Mouse (Mus musculus): ENCODE results near the gene Acsl4. TPM values are rescaled to one million over a fixed set of nuclear protein-coding genes. Genes with fewer than 3 reads are reported as not detected.

Gene Acsl4
- polyA plus RNA-seq, 1 experiment from 2014 or later = 24.2 TPM

DNA sequence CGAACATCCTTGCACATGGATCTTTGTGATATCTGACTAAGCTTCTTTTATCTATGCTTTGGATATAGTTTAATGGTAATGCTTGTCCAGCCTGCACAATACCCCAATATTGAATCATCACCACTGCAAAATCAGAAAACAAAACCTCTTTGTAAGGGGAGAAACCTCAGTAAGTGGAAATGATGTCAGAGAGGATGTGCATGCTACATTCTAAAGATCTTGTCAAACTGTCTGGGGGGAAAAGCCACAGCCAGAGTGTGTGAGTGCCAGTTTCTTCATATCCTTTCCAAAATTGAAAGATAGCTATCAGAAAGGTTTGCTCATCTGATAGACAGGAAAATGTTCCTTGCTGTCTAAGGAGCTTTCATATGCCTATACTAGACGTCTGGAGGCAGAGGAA, 8.3 kb upstream of the Acsl4 start:
- no peak for ATAC-seq (ENCODE audit: low FRiP score, low TSS enrichment)
- H3K4me1 ChIP-seq (ENCODE audit: control insufficient read depth, insufficient read depth, low read length) = no peaks in the 10 kb centered on the region
- no peak overlapping the region for H3K9ac ChIP-seq (ENCODE audit: low read depth, low read length)
- H3K27ac ChIP-seq (ENCODE audit: low read depth, low read length) = no peak overlapping the region
- H3K27me3 ChIP-seq (ENCODE audit: control insufficient read depth, insufficient read depth, low read length) = no peaks in the 10 kb centered on the region
- no peaks in the 10 kb centered on the region for H3K9me3 ChIP-seq (ENCODE audit: control insufficient read depth, low read length)
- no peaks in the 10 kb centered on the region for H3K36me3 ChIP-seq (ENCODE audit: control insufficient read depth, insufficient read depth, low read length)
- H3K4me3 ChIP-seq (ENCODE audit: low read length) = no peak overlapping the region
- WGBS = 52% methylated on average over 2 of the region's 2 CpGs
- no peak overlapping the region for H3K4me2 ChIP-seq (replicated peaks; ENCODE audit: low read depth, low read length)

DNA sequence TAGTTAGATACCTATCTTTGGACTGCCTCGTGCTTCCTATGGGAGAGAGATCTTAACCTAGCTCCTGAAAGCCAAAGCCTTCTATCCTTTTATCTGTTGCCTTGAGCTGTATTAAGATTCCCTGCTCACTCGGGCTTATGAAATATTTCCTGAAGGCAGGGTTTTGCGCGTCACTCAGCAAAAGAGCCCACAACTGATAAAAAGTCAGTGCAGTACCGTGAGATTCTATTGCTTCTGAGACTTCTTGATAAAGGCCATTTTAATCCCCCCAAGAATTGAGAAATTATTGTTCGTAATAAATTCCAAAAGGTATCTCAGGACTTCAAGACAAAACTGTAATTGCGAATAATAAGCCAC, 552 bp upstream of the Acsl4 start:
- Histone ChIP-seq H3K9me3 (ENCODE audit: control insufficient read depth, low read length) (no peaks in the 10 kb centered on the region), H3K9ac (ENCODE audit: low read depth, low read length) (peak overlapping the region; percentile 63), H3K4me2 (replicated peaks; ENCODE audit: low read depth, low read length) (peak overlapping the region; percentile 49), H3K36me3 (ENCODE audit: control insufficient read depth, insufficient read depth, low read length) (no peaks in the 10 kb centered on the region), H3K4me3 (ENCODE audit: low read length) (peak overlapping the region; percentile 61), H3K27me3 (ENCODE audit: control insufficient read depth, insufficient read depth, low read length) (no peaks in the 10 kb centered on the region; the same call in 1 of the 2 replicates), H3K27ac (ENCODE audit: low read depth, low read length) (peak overlapping the region; percentile 38; the same call in 1 of the 2 replicates), H3K4me1 (ENCODE audit: control insufficient read depth, insufficient read depth, low read length) (no peaks in the 10 kb centered on the region)
- no peak for ATAC-seq (ENCODE audit: low FRiP score, low TSS enrichment)
- 45% methylated on average over 7 of the region's 7 CpGs for WGBS

DNA sequence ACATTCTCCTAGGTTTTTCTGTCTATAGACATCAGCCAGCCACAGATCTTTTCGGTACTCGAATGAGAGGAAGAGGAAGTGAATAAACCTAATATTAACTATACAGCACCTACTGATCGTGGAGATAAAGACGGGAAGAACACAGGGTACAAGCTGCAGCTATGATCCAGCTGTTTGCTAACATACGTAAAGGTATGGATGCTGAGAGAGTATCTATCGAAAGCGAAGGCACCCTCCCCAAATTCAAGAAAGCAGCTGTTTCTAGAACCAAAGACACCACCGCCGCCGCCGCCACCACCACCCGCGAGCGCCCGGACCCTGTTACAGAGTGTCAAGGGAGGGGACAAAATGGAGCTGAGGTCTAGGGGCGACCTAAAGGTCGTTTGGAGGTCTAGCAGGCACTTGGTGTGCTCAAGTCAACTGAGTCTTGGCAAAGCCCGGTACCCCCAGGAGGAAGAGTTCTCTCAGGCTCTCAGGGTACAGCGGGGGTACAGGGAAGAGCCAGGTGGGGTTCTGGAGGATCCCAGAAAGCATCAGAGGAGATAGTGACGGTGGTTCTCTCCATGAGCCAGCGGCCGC, 665 bp downstream of the Acsl4 start:
- peak overlapping the region; percentile 61 for H3K4me3 ChIP-seq (ENCODE audit: low read length)
- H3K27me3 ChIP-seq (ENCODE audit: control insufficient read depth, insufficient read depth, low read length) = no peaks in the 10 kb centered on the region; the same call in 1 of the 2 replicates
- H3K4me1 ChIP-seq (ENCODE audit: control insufficient read depth, insufficient read depth, low read length) = no peaks in the 10 kb centered on the region
- 21% methylated on average over 21 of the region's 22 CpGs for WGBS
- peak overlapping the region; percentile 65 for H3K9ac ChIP-seq (ENCODE audit: low read depth, low read length)
- no peak; the same call in 1 of the 2 replicates for ATAC-seq (ENCODE audit: low FRiP score, low TSS enrichment)
- no peaks in the 10 kb centered on the region for H3K9me3 ChIP-seq (ENCODE audit: control insufficient read depth, low read length)
- H3K4me2 ChIP-seq (replicated peaks; ENCODE audit: low read depth, low read length) = peak overlapping the region; percentile 45
- peak overlapping the region; percentile 65 for H3K27ac ChIP-seq (ENCODE audit: low read depth, low read length)
- no peaks in the 10 kb centered on the region for H3K36me3 ChIP-seq (ENCODE audit: control insufficient read depth, insufficient read depth, low read length)

DNA sequence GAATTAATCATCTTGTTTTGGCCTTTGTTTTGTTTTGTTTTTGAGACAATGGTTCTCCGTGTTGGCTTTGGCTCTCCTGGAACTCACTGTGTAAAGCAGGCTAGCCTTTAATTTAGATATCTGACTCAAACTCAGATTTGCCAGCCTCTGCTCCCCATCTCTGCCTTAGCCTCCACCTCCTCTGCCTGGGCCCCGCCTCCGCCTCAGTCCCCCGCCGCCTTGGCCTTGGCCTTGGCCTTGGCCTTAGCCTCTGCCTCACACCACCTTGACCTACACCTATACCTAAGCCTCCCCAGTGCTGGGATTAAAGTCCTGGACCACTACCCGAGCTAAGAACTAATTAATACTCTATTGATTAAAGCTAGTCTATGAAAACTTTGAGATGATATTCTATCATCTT, 2.2 kb downstream of the Acsl4 start:
- Histone ChIP-seq H3K9me3 (ENCODE audit: control insufficient read depth, low read length) (no peaks in the 10 kb centered on the region), H3K4me2 (replicated peaks; ENCODE audit: low read depth, low read length) (no peak overlapping the region), H3K4me1 (ENCODE audit: control insufficient read depth, insufficient read depth, low read length) (no peaks in the 10 kb centered on the region), H3K9ac (ENCODE audit: low read depth, low read length) (no peak overlapping the region), H3K36me3 (ENCODE audit: control insufficient read depth, insufficient read depth, low read length) (no peaks in the 10 kb centered on the region), H3K27ac (ENCODE audit: low read depth, low read length) (no peak overlapping the region), H3K4me3 (ENCODE audit: low read length) (no peak overlapping the region), H3K27me3 (ENCODE audit: control insufficient read depth, insufficient read depth, low read length) (no peaks in the 10 kb centered on the region; the same call in 1 of the 2 replicates)
- WGBS = 77% methylated on average over 6 of the region's 6 CpGs
- ATAC-seq (ENCODE audit: low FRiP score, low TSS enrichment) = no peak

DNA sequence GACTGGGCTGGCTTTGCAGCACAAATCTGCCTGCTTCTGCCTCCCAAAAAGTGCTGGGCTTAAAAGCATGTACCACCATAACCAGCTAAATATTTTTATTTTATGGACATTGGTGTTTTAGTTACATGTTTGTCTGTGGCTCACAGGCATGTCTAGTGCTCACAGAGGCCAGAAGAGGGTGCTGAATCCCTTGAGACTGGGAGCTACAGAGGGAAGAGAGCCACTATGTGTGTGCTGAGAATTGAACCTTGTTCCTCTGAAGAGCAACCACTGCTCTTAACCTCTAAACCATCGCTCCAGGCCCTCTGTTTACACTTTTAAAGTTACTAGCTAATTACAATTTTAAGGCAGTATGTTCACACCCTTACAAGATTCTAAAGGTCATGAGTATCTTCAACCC, 2.7 kb downstream of the Acsl4 start:
- H3K27me3 ChIP-seq (ENCODE audit: control insufficient read depth, insufficient read depth, low read length) = no peaks in the 10 kb centered on the region; the same call in 1 of the 2 replicates
- 88% methylated on average over 1 of the region's 1 CpGs for WGBS
- H3K9ac ChIP-seq (ENCODE audit: low read depth, low read length) = no peak overlapping the region
- no peak overlapping the region for H3K4me3 ChIP-seq (ENCODE audit: low read length)
- no peak overlapping the region for H3K4me2 ChIP-seq (replicated peaks; ENCODE audit: low read depth, low read length)
- H3K9me3 ChIP-seq (ENCODE audit: control insufficient read depth, low read length) = no peaks in the 10 kb centered on the region
- H3K27ac ChIP-seq (ENCODE audit: low read depth, low read length) = no peak overlapping the region
- H3K4me1 ChIP-seq (ENCODE audit: control insufficient read depth, insufficient read depth, low read length) = no peaks in the 10 kb centered on the region
- no peaks in the 10 kb centered on the region for H3K36me3 ChIP-seq (ENCODE audit: control insufficient read depth, insufficient read depth, low read length)
- no peak for ATAC-seq (ENCODE audit: low FRiP score, low TSS enrichment)

DNA sequence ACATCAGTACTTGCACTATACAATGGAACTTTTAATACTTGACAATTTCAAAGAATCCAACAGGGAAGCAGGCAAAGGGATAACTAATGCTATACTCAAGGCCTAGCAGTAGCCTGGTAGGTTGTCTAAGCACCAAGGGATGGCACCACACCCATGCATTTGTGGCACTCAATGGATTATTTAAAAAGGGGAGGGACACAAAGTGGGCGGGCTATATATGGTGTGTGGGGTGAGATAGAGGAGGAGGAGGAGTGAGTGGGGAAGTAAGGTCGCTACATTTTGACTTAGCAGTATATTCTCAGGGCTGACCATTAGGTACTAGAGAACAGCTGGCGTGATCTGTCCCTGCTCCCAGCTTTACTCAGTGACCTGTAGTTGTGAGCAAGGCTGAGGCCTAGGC, 5.4 kb downstream of the Acsl4 start:
- H3K27ac ChIP-seq (ENCODE audit: low read depth, low read length) = no peak overlapping the region
- H3K9me3 ChIP-seq (ENCODE audit: control insufficient read depth, low read length) = no peaks in the 10 kb centered on the region
- ATAC-seq (ENCODE audit: low FRiP score, low TSS enrichment) = no peak
- no peak overlapping the region for H3K9ac ChIP-seq (ENCODE audit: low read depth, low read length)
- H3K4me3 ChIP-seq (ENCODE audit: low read length) = no peak overlapping the region
- no peaks in the 10 kb centered on the region for H3K4me1 ChIP-seq (ENCODE audit: control insufficient read depth, insufficient read depth, low read length)
- WGBS = 72% methylated on average over 3 of the region's 3 CpGs
- no peaks in the 10 kb centered on the region for H3K36me3 ChIP-seq (ENCODE audit: control insufficient read depth, insufficient read depth, low read length)
- H3K4me2 ChIP-seq (replicated peaks; ENCODE audit: low read depth, low read length) = no peak overlapping the region
- H3K27me3 ChIP-seq (ENCODE audit: control insufficient read depth, insufficient read depth, low read length) = no peaks in the 10 kb centered on the region

DNA sequence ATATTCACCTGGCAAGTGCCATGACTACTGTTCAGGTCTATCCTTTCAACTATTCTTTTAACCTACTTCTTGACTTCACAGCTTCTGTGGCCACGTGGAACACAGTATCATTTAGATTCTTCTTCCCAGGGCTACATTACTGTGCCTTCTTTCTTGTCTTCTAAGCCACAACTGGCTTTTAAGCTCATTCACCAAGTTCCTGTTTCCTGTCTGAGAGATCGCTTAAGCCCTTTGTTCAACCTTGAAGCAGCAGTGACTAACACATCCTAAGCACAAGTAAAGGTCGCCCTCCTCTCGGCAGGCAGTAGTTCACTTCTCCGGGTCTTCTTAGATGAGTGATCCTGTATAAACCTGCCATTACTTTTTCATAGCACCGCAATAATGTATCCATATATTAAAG, 10.4 kb downstream of the Acsl4 start:
- H3K27me3 ChIP-seq (ENCODE audit: control insufficient read depth, insufficient read depth, low read length) = no peaks in the 10 kb centered on the region; the same call in 1 of the 2 replicates
- H3K36me3 ChIP-seq (ENCODE audit: control insufficient read depth, insufficient read depth, low read length) = no peaks in the 10 kb centered on the region
- no peak for ATAC-seq (ENCODE audit: low FRiP score, low TSS enrichment)
- no peak overlapping the region for H3K9ac ChIP-seq (ENCODE audit: low read depth, low read length)
- no peaks in the 10 kb centered on the region for H3K4me1 ChIP-seq (ENCODE audit: control insufficient read depth, insufficient read depth, low read length)
- 85% methylated on average over 6 of the region's 6 CpGs for WGBS
- no peak overlapping the region for H3K4me2 ChIP-seq (replicated peaks; ENCODE audit: low read depth, low read length)
- no peak overlapping the region for H3K4me3 ChIP-seq (ENCODE audit: low read length)
- H3K9me3 ChIP-seq (ENCODE audit: control insufficient read depth, low read length) = no peaks in the 10 kb centered on the region
- no peak overlapping the region for H3K27ac ChIP-seq (ENCODE audit: low read depth, low read length)

DNA sequence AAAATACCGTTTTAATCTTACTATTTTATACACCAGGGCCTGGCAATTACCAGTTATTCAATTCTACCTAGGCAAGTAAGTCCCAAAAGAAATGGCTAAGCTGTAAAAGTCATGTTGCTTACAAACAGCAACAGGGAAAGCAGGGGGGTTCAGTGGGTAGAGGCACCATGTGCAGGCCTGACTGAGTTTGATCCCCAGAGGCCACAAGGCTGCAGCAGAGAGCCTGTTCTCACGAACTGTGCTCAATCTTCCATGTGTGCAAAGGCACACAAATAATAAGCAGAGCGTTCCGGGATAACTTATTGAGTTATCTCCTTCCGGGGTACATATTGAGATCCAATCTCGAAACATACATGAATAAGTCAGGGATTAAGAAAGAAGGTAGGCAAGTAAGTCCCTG, 12.3 kb downstream of the Acsl4 start:
- 87% methylated on average over 6 of the region's 6 CpGs for WGBS

DNA sequence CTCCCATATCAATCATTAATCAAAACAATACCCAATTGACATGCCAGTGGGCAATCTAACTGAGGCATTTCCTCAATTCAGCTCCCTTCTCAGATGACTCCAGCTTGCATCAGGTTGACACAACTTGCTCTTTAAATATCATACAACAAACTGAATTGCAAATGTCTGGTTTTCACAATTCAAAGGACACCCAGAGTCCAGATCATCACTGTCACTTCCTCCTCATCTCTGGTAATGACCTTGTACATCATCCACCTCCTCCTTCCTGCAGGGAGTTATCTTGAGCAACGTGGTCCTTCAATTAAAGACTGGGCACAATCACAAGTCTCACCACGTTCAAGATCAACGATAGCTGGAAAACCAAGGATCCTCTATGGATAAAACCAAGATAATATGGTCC, 13.0 kb downstream of the Acsl4 start:
- Histone ChIP-seq H3K27ac (ENCODE audit: low read depth, low read length) (no peak overlapping the region), H3K36me3 (ENCODE audit: control insufficient read depth, insufficient read depth, low read length) (no peaks in the 10 kb centered on the region), H3K27me3 (ENCODE audit: control insufficient read depth, insufficient read depth, low read length) (no peaks in the 10 kb centered on the region; the same call in 1 of the 2 replicates), H3K4me3 (ENCODE audit: low read length) (no peak overlapping the region), H3K9me3 (ENCODE audit: control insufficient read depth, low read length) (no peaks in the 10 kb centered on the region), H3K4me2 (replicated peaks; ENCODE audit: low read depth, low read length) (no peak overlapping the region), H3K9ac (ENCODE audit: low read depth, low read length) (no peak overlapping the region), H3K4me1 (ENCODE audit: control insufficient read depth, insufficient read depth, low read length) (no peaks in the 10 kb centered on the region)
- no peak for ATAC-seq (ENCODE audit: low FRiP score, low TSS enrichment)
- 78% methylated on average over 3 of the region's 3 CpGs for WGBS

More for the DNA sequence above, 12.3 kb downstream of the Acsl4 start:
- no peaks in the 10 kb centered on the region for H3K4me1 ChIP-seq (ENCODE audit: control insufficient read depth, insufficient read depth, low read length)
- no peak overlapping the region for H3K9ac ChIP-seq (ENCODE audit: low read depth, low read length)
- no peaks in the 10 kb centered on the region for H3K36me3 ChIP-seq (ENCODE audit: control insufficient read depth, insufficient read depth, low read length)
- H3K4me2 ChIP-seq (replicated peaks; ENCODE audit: low read depth, low read length) = no peak overlapping the region
- H3K27me3 ChIP-seq (ENCODE audit: control insufficient read depth, insufficient read depth, low read length) = no peaks in the 10 kb centered on the region; the same call in 1 of the 2 replicates
- ATAC-seq (ENCODE audit: low FRiP score, low TSS enrichment) = no peak
- H3K9me3 ChIP-seq (ENCODE audit: control insufficient read depth, low read length) = no peaks in the 10 kb centered on the region
- H3K27ac ChIP-seq (ENCODE audit: low read depth, low read length) = no peak overlapping the region
- no peak overlapping the region for H3K4me3 ChIP-seq (ENCODE audit: low read length)

Measured in kidney, embryonic 14.5 days (tissue).